Mouse (Mus musculus): ENCODE data around the gene Plekhs1.
A peak's percentile ranks its signal among the peaks of the same experiment; 100 is the strongest.

The Plekhs1 gene

GRCm38 (mm10) chr19:56531251-56531650 is 69.8 kb downstream of the Plekhs1 start:
- DNase-seq = no peak

GRCm38 (mm10) chr19:56533291-56534071 is 72.0 kb downstream of the Plekhs1 start:
- peak in 1 of 2 experiments; percentile 28 for DNase-seq

- no peak for DNase-seq
Observed at GRCm38 (mm10) chr19:56534337-56534736, 72.9 kb downstream of the Plekhs1 start.

- DNase-seq = peak in 1 of 2 experiments; percentile 8
Observed at GRCm38 (mm10) chr19:56535064-56535463, 73.6 kb downstream of the Plekhs1 start.

- DNase-seq = no peak
Observed at GRCm38 (mm10) chr19:56535765-56536164, 74.3 kb downstream of the Plekhs1 start.

Measured in kidney, postnatal 4 days (tissue).